Comparison of ENCODE assay signal across 13 mouse cellular contexts in the genomic region with DNA sequence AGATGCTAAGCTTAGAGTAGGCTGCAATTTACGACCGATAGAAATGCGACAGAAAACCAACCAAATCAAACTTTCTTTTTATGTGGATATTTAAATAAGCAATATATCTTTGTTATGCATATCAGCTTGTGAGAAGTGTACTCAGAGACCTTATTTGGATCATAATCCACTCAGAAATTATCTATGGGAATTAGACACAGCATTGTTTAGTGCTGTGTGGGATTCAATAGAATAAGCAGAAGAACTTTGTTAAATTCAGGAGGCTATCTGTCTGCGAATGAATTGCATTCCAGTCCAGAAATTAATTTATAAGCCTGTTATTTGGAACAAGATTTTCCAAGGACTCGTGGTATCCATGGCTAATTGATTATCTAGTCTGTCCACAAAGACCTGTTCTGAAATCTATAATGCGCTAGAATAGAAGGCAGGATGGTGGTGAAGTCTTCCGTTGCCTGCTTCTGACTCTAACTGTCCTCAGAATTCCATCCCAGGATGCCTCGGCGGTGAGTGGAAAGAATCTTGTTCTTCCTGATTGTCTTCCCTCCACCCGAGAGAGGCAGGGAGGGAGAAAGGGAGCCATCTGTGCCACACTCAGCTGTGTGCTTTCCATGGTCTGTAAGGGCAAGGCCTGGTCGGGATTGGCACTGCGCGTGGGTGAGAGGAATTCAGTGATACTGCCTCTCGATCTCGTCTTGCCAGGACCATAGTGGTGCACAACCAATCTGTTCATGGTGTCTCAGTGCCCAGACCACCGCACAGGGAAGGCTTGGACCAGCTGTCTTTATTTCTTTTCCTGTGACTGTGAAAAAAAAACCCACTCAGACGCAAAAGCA. TPM values are rescaled to one million over a fixed set of nuclear protein-coding genes. Genes with fewer than 3 reads are reported as not detected.
DNase-seq lines count a peak whose midpoint lies in the region; ATAC-seq lines count a peak whose summit lies in the region.
"Had no signal": no experiment of that assay in that cellular context is flagged by ENCODE, and none has a peak within 500 bp of the region (broad histone marks: within the 10 kb centered on the region; RNA-seq: fewer than 3 reads in every experiment).

No protein-coding gene starts in this region.

- H3K4me3 ChIP-seq in hindbrain, embryonic 10.5 days: no peak overlapping the region
- no peak overlapping the region for H3K4me3 ChIP-seq in midbrain, embryonic 14.5 days (replicated peaks; ENCODE audit: low read depth, low read length)
- H3K4me3 ChIP-seq: limb, embryonic 13.5 days had no signal

- H3K36me3 ChIP-seq in hindbrain, embryonic 10.5 days: peaks cover 7% of the 10 kb centered on the region
- no peaks in the 10 kb centered on the region for H3K36me3 ChIP-seq in midbrain, embryonic 14.5 days (ENCODE audit: control insufficient read depth, insufficient read depth, low read length)

- H3K27me3 ChIP-seq in hindbrain, embryonic 10.5 days (ENCODE audit: insufficient read depth, poor library complexity, severe bottlenecking): 0 out of 2 replicates have a peak, but pooled peaks cover 14% of the 10 kb centered on the region
- H3K27me3 ChIP-seq in midbrain, embryonic 14.5 days (ENCODE audit: control insufficient read depth, insufficient read depth, low read length): no peaks in the 10 kb centered on the region; the same call in 1 of the 2 replicates
- H3K27me3 ChIP-seq: limb, embryonic 13.5 days had no signal

- no peak overlapping the region for H3K4me2 ChIP-seq in midbrain, embryonic 14.5 days (ENCODE audit: low read length)
- H3K4me2 ChIP-seq: limb, embryonic 13.5 days; lung, embryonic 14.5 days had no signal

- peak; percentile 43; the same call in 1 of the 2 replicates for ATAC-seq in midbrain, embryonic 14.5 days (ENCODE audit: low FRiP score, low TSS enrichment)

- H3K9ac ChIP-seq in midbrain, embryonic 14.5 days (replicated peaks; ENCODE audit: low read length): no peak overlapping the region
- H3K9ac ChIP-seq: limb, embryonic 13.5 days; lung, embryonic 14.5 days had no signal

- 64% methylated on average over 17 of the region's 17 CpGs for WGBS in hindbrain, embryonic 10.5 days
- 32% methylated on average over 17 of the region's 17 CpGs for WGBS in midbrain, embryonic 14.5 days

- DNase-seq in layer of hippocampus, postnatal 14 days (ENCODE audit: low spot score in 2 of 2): peak; percentile 11 to 12
- no peak for DNase-seq in layer of hippocampus, adult 9-10 months (ENCODE audit: low spot score)
- peak; percentile 22 for DNase-seq in cerebellum, adult 8-10 months
- DNase-seq in hindbrain, embryonic 10.5 days (ENCODE audit: low spot score): peak; percentile 21
- DNase-seq in midbrain, embryonic 14.5 days: peak; percentile 65
- no peak for DNase-seq in retina, postnatal 1 day
- no peak for DNase-seq in urinary bladder, adult 18-20 months (ENCODE audit: low spot score in 2 of 2)
- DNase-seq in gastrocnemius, postnatal 10 days: no peak
- DNase-seq: heart, adult 11 months; heart, postnatal 4 days; lung, embryonic 14.5 days had no signal

- peak overlapping the region; percentile 87 for H3K27ac ChIP-seq in hindbrain, embryonic 10.5 days
- peak overlapping the region; percentile 74 for H3K27ac ChIP-seq in midbrain, embryonic 14.5 days (replicated peaks; ENCODE audit: low read depth, low read length)
- H3K27ac ChIP-seq: kidney, postnatal 0 days; limb, embryonic 13.5 days had no signal

- peaks cover 94% of the 10 kb centered on the region for H3K4me1 ChIP-seq in hindbrain, embryonic 10.5 days (replicated peaks)
- H3K4me1 ChIP-seq in midbrain, embryonic 14.5 days (ENCODE audit: control insufficient read depth, insufficient read depth, low read length): peaks cover 32% of the 10 kb centered on the region

- no peaks in the 10 kb centered on the region; the same call in 1 of the 2 replicates for H3K9me3 ChIP-seq in hindbrain, embryonic 10.5 days
- H3K9me3 ChIP-seq in midbrain, embryonic 14.5 days (ENCODE audit: control insufficient read depth, low read length): no peaks in the 10 kb centered on the region

RNA-seq across cellular contexts. Expression of gene Myo10, which starts 52.0 kb away (rescaled TPM):
- total RNA-seq in layer of hippocampus, postnatal 14 days (2021): 10 to 100 TPM; 49.5 to 57.6 TPM
- polyA plus RNA-seq in hindbrain, embryonic 10.5 days (2016; fragmentation: Nextera tagmentation; extraction: Ambion mirVana): 41.8 and 45.4 TPM in 2 replicates
- 24.5 and 33.6 TPM in 2 replicates for polyA plus RNA-seq in midbrain, embryonic 14.5 days (2014; fragmentation: Nextera tagmentation; extraction: Ambion mirVana)
- total RNA-seq in gastrocnemius, postnatal 10 days (2021): 10 to 100 TPM; 63.8 to 70.8 TPM

Comparison
In these comparisons a context has a peak if more than half of its experiments do, and no peak if none do; other contexts are left out.
1. DNase-seq: peak in layer of hippocampus, postnatal 14 days (2 of 2), cerebellum, adult 8-10 months (single experiment), hindbrain, embryonic 10.5 days (single experiment) and midbrain, embryonic 14.5 days (single experiment); none in layer of hippocampus, adult 9-10 months (single experiment), retina, postnatal 1 day (single experiment), urinary bladder, adult 18-20 months (0 of 2) and gastrocnemius, postnatal 10 days (single experiment).